Mouse (Mus musculus) neural tube, embryonic 11.5 days (tissue): Measurements from ENCODE around the gene 2410131K14Rik. TPM values are rescaled to one million over a fixed set of nuclear protein-coding genes. Genes with fewer than 3 reads are reported as not detected.

Experiments
- ATAC-seq: fragments of 200-750 bp; cut with Nextera tagmentation; 2 replicates; pipeline ENCODE4 v1.8.0; 2017; ENCODE audit warnings: moderate number of reproducible peaks, mild to moderate bottlenecking, moderate TSS enrichment, moderate library complexity; ENCODE audit not compliant: insufficient read depth, low FRiP score, low TSS enrichment
- DNase-seq: peaks from one replicate; pipeline ENCODE4 v3.0.0-alpha.2; 2015; ENCODE audit warnings: low spot score
- H3K27ac ChIP-seq: fragments of 300-500 bp; sonication (generic); 2 replicates; pipeline ENCODE4 v1.5.1; 2014; ENCODE audit warnings: low read depth, mild to moderate bottlenecking, low read length
- H3K27me3 ChIP-seq: fragments of 300-500 bp; sonication (generic); 2 replicates; pipeline ENCODE4 v1.6.1; 2014; ENCODE audit warnings: mild to moderate bottlenecking, low read length, mixed read lengths; ENCODE audit not compliant: control insufficient read depth, insufficient read depth
- H3K36me3 ChIP-seq: fragments of 300-500 bp; sonication (generic); 2 replicates; pipeline ENCODE4 v1.6.1; 2014; ENCODE audit warnings: mild to moderate bottlenecking, low read length, moderate library complexity, mixed read lengths; ENCODE audit not compliant: control insufficient read depth, insufficient read depth
- H3K4me1 ChIP-seq: fragments of 300-500 bp; sonication (generic); 2 replicates; pipeline ENCODE4 v1.6.1; 2014; ENCODE audit warnings: low read length, mixed read lengths; ENCODE audit not compliant: control insufficient read depth, insufficient read depth
- H3K4me2 ChIP-seq: fragments of 300-500 bp; sonication (generic); 2 replicates; pipeline ENCODE4 v1.6.1; 2014; ENCODE audit warnings: low read depth, mild to moderate bottlenecking, moderate library complexity
- H3K4me3 ChIP-seq: fragments of 300-500 bp; sonication (generic); 2 replicates; pipeline ENCODE4 v1.5.1; 2014; ENCODE audit warnings: low read depth, low read length
- H3K9ac ChIP-seq: fragments of 300-500 bp; sonication (generic); 2 replicates; pipeline ENCODE4 v1.6.1; 2014; ENCODE audit warnings: mild to moderate bottlenecking, low read length
- H3K9me3 ChIP-seq: fragments of 300-500 bp; sonication (generic); 2 replicates; pipeline ENCODE4 v1.6.1; 2016; ENCODE audit warnings: low read length; ENCODE audit not compliant: control insufficient read depth
- WGBS: fragments of 180-500 bp; shearing (Covaris S2); extraction: QIAGEN DNeasy Blood & Tissue Kit; methylation state at CpG from one replicate; pipeline ENCODE4 v1.1.7; 2014; 5-methylcytosine and 5-hydroxymethylcytosine counted together
- polyA plus RNA-seq: library from polyadenylated mRNA; unstranded; fragments of >200 nt; fragmentation: Nextera tagmentation; extraction: Ambion mirVana; gene quantifications from 2 replicates; pipeline ENCODE4 v1.2.1, GENCODE M21; 2014

2410131K14Rik gene
- polyA plus RNA-seq, 1 experiment from 2014 or later, result 14.8 TPM

GRCm38 (mm10) chr5:118266309-118266708 is 21.3 kb downstream of the 2410131K14Rik start:
- Histone ChIP-seq H3K36me3 (peaks cover 6% of the 10 kb centered on the region), H3K4me2 (no peak overlapping the region), H3K4me3 (no peak overlapping the region), H3K9me3 (no peaks in the 10 kb centered on the region), H3K9ac (no peak overlapping the region), H3K27ac (no peak overlapping the region), H3K4me1 (no peaks in the 10 kb centered on the region), H3K27me3 (no peaks in the 10 kb centered on the region)
- DNase-seq (no peak), ATAC-seq (no peak)
- WGBS, result 49% methylated on average over 8 of the region's 8 CpGs

GRCm38 (mm10) chr5:118268987-118269386 is 24.0 kb downstream of the 2410131K14Rik start:
- Histone ChIP-seq H3K9ac (no peak overlapping the region), H3K4me1 (no peaks in the 10 kb centered on the region), H3K27ac (no peak overlapping the region), H3K9me3 (no peaks in the 10 kb centered on the region), H3K4me3 (no peak overlapping the region), H3K27me3 (0 out of 2 replicates have a peak, but pooled peaks cover 2% of the 10 kb centered on the region), H3K36me3 (no peaks in the 10 kb centered on the region), H3K4me2 (0 out of 2 replicates have a peak overlapping the region, but pooled peaks have one; percentile 21)
- DNase-seq (peak; percentile 91), ATAC-seq (peak; percentile 31; the same call in 1 of the 2 replicates)
- WGBS, result 1% methylated on average over 13 of the region's 13 CpGs

- Histone ChIP-seq H3K4me3 (no peak overlapping the region), H3K27me3 (0 out of 2 replicates have a peak, but pooled peaks cover 2% of the 10 kb centered on the region), H3K36me3 (no peaks in the 10 kb centered on the region), H3K9ac (no peak overlapping the region), H3K9me3 (no peaks in the 10 kb centered on the region), H3K4me2 (no peak overlapping the region), H3K4me1 (0 out of 2 replicates have a peak, but pooled peaks cover 3% of the 10 kb centered on the region), H3K27ac (no peak overlapping the region)
- 67% methylated on average over 10 of the region's 10 CpGs for WGBS
- no peak for DNase-seq
- no peak for ATAC-seq
These were observed 26.6 kb downstream of the 2410131K14Rik start for GRCm38 (mm10) chr5:118271449-118272110.

GRCm38 (mm10) chr5:118273446-118273845 is 28.4 kb downstream of the 2410131K14Rik start:
- no peaks in the 10 kb centered on the region for H3K36me3 ChIP-seq
- H3K4me1 ChIP-seq, result 0 out of 2 replicates have a peak, but pooled peaks cover 3% of the 10 kb centered on the region
- H3K9ac ChIP-seq, result no peak overlapping the region
- 61% methylated on average over 7 of the region's 7 CpGs for WGBS
- H3K9me3 ChIP-seq, result no peaks in the 10 kb centered on the region
- no peak overlapping the region for H3K4me3 ChIP-seq
- DNase-seq, result no peak
- 0 out of 2 replicates have a peak, but pooled peaks cover 2% of the 10 kb centered on the region for H3K27me3 ChIP-seq
- no peak overlapping the region for H3K27ac ChIP-seq
- ATAC-seq, result no peak
- no peak overlapping the region for H3K4me2 ChIP-seq

- H3K4me1 ChIP-seq, result 0 out of 2 replicates have a peak, but pooled peaks cover 3% of the 10 kb centered on the region
- H3K4me2 ChIP-seq, result no peak overlapping the region
- no peak overlapping the region for H3K9ac ChIP-seq
- H3K36me3 ChIP-seq, result no peaks in the 10 kb centered on the region
- DNase-seq (no peak), ATAC-seq (no peak)
- H3K9me3 ChIP-seq, result no peaks in the 10 kb centered on the region
- H3K4me3 ChIP-seq, result no peak overlapping the region
- H3K27me3 ChIP-seq, result 0 out of 2 replicates have a peak, but pooled peaks cover 2% of the 10 kb centered on the region
- no peak overlapping the region for H3K27ac ChIP-seq
- 31% methylated on average over 9 of the region's 9 CpGs for WGBS
These were observed 29.5 kb downstream of the 2410131K14Rik start for GRCm38 (mm10) chr5:118274546-118274945.

- no peak for ATAC-seq
- Histone ChIP-seq H3K4me2 (no peak overlapping the region), H3K9me3 (no peaks in the 10 kb centered on the region), H3K4me1 (0 out of 2 replicates have a peak, but pooled peaks cover 3% of the 10 kb centered on the region), H3K27me3 (0 out of 2 replicates have a peak, but pooled peaks cover 2% of the 10 kb centered on the region), H3K36me3 (no peaks in the 10 kb centered on the region), H3K4me3 (no peak overlapping the region), H3K27ac (no peak overlapping the region), H3K9ac (no peak overlapping the region)
- no peak for DNase-seq
- 42% methylated on average over 7 of the region's 7 CpGs for WGBS
These were observed 31.3 kb downstream of the 2410131K14Rik start for GRCm38 (mm10) chr5:118276281-118276680.

GRCm38 (mm10) chr5:118276711-118277110 is 31.7 kb downstream of the 2410131K14Rik start:
- no peaks in the 10 kb centered on the region for H3K36me3 ChIP-seq
- H3K27me3 ChIP-seq, result 0 out of 2 replicates have a peak, but pooled peaks cover 2% of the 10 kb centered on the region
- 0 out of 2 replicates have a peak, but pooled peaks cover 3% of the 10 kb centered on the region for H3K4me1 ChIP-seq
- no peak overlapping the region for H3K4me2 ChIP-seq
- no peaks in the 10 kb centered on the region for H3K9me3 ChIP-seq
- ATAC-seq (no peak), DNase-seq (peak; percentile 59)
- no peak overlapping the region for H3K27ac ChIP-seq
- 25% methylated on average over 8 of the region's 8 CpGs for WGBS
- H3K4me3 ChIP-seq, result no peak overlapping the region
- no peak overlapping the region for H3K9ac ChIP-seq

- H3K9ac ChIP-seq, result no peak overlapping the region
- no peaks in the 10 kb centered on the region for H3K36me3 ChIP-seq
- H3K9me3 ChIP-seq, result no peaks in the 10 kb centered on the region
- 90% methylated on average over 18 of the region's 18 CpGs for whole genome bisulfite sequencing
- no peak overlapping the region for H3K4me3 ChIP-seq
- no peak overlapping the region for H3K27ac ChIP-seq
- ATAC-seq (no peak), DNase-seq (no peak)
- no peaks in the 10 kb centered on the region for H3K27me3 ChIP-seq
- H3K4me2 ChIP-seq, result no peak overlapping the region
- 0 out of 2 replicates have a peak, but pooled peaks cover 3% of the 10 kb centered on the region for H3K4me1 ChIP-seq
These were observed 32.9 kb downstream of the 2410131K14Rik start for GRCm38 (mm10) chr5:118277741-118278495.
